In genomic region chr17:73304086-73304812, GRCm38 (mm10) we compare ENCODE assay signal across 26 mouse cellular contexts.
DNase-seq lines count a peak whose midpoint lies in the region; ATAC-seq and TF ChIP-seq lines count a peak whose summit lies in the region.
"Had no signal": no experiment of that assay in that cellular context is flagged by ENCODE, and none has a peak within 500 bp of the region (broad histone marks: within the 10 kb centered on the region; RNA-seq: fewer than 3 reads in every experiment).

No protein-coding gene starts in this region.

- peak overlapping the region; percentile 16; the same call in 1 of the 2 replicates for H3K4me3 ChIP-seq in testis, adult 2 months (ENCODE audit: control insufficient read depth, low read depth, low read length)
- H3K4me3 ChIP-seq in midbrain, embryonic 10.5 days = no peak overlapping the region
- H3K4me3 ChIP-seq: embryonic facial prominence, embryonic 15.5 days; forebrain, embryonic 15.5 days; heart, embryonic 15.5 days; intestine, embryonic 15.5 days; limb, embryonic 13.5 days; liver, embryonic 12.5 days; midbrain, embryonic 12.5 days had no signal

- no peaks in the 10 kb centered on the region for H3K36me3 ChIP-seq in testis, adult 2 months (ENCODE audit: control insufficient read depth, insufficient read depth, low read length)
- no peaks in the 10 kb centered on the region for H3K36me3 ChIP-seq in midbrain, embryonic 10.5 days
- H3K36me3 ChIP-seq: embryonic facial prominence, embryonic 15.5 days; forebrain, embryonic 15.5 days; heart, embryonic 15.5 days; intestine, embryonic 15.5 days; limb, embryonic 13.5 days; liver, embryonic 12.5 days; midbrain, embryonic 12.5 days had no signal

- TF ChIP-seq POLR2A in testis, adult 2 months (IDR thresholded peaks at IDR 0.05; ENCODE audit: control insufficient read depth, low read depth, low read length) = no peak

- H3K27me3 ChIP-seq in testis, adult 2 months (ENCODE audit: control insufficient read depth, insufficient read depth, low read length) = no peaks in the 10 kb centered on the region
- peaks cover 13% of the 10 kb centered on the region for H3K27me3 ChIP-seq in midbrain, embryonic 10.5 days (ENCODE audit: low read depth, poor library complexity, severe bottlenecking)
- H3K27me3 ChIP-seq: forebrain, embryonic 15.5 days had no signal

- no peak for DNase-seq in testis, postnatal 14 days (ENCODE audit: low spot score)
- peak; percentile 20 to 25 for DNase-seq in thymus, postnatal 10 days (ENCODE audit: low spot score in 2 of 2)
- no peak for DNase-seq in midbrain, embryonic 10.5 days (ENCODE audit: low spot score)
- DNase-seq in left cerebral cortex, adult 8-10 months (ENCODE audit: low spot score in 2 of 2) = no peak
- DNase-seq in urinary bladder, postnatal 4 days (ENCODE audit: low spot score in 2 of 2) = no peak
- DNase-seq: adrenal gland, postnatal 25 days; cerebellum, adult 8-10 months; gastrocnemius, postnatal 14 days; heart, adult 18-20 months; heart, postnatal 36 days; kidney, adult 9 months; kidney, postnatal 36 days; layer of hippocampus, postnatal 36 days; lung, adult 18-20 months; lung, postnatal 10 days; right cerebral cortex, postnatal 14 days had no signal

- no peak overlapping the region for H3K27ac ChIP-seq in testis, adult 2 months (ENCODE audit: control insufficient read depth, insufficient read depth, low read depth, low read length)
- no peak overlapping the region for H3K27ac ChIP-seq in midbrain, embryonic 10.5 days (replicated peaks)
- H3K27ac ChIP-seq: embryonic facial prominence, embryonic 15.5 days; forebrain, embryonic 15.5 days; heart, embryonic 15.5 days; hindbrain, embryonic 14.5 days; intestine, embryonic 15.5 days; limb, embryonic 13.5 days; liver, embryonic 12.5 days; midbrain, embryonic 12.5 days had no signal

- peaks cover 8% of the 10 kb centered on the region for H3K4me1 ChIP-seq in testis, adult 2 months (ENCODE audit: control insufficient read depth, insufficient read depth, low read length)
- H3K4me1 ChIP-seq in midbrain, embryonic 10.5 days = peaks cover 10% of the 10 kb centered on the region
- H3K4me1 ChIP-seq: intestine, embryonic 15.5 days; liver, embryonic 12.5 days had no signal

- peak; percentile 11 for ATAC-seq in activated CD4-positive, CD25-positive, alpha-beta regulatory T cell, adult 4 months
- ATAC-seq: intestine, embryonic 15.5 days; liver, embryonic 12.5 days had no signal

- H3K9me3 ChIP-seq in midbrain, embryonic 10.5 days (replicated peaks) = no peaks in the 10 kb centered on the region
- H3K9me3 ChIP-seq: embryonic facial prominence, embryonic 15.5 days; forebrain, embryonic 15.5 days; heart, embryonic 15.5 days; intestine, embryonic 15.5 days; limb, embryonic 13.5 days; liver, embryonic 12.5 days; midbrain, embryonic 12.5 days had no signal

- 77% methylated on average over 19 of the region's 19 CpGs for WGBS in midbrain, embryonic 10.5 days

- no peak for TF ChIP-seq CTCF in testis, adult 2 months (IDR thresholded peaks at IDR 0.05; ENCODE audit: control insufficient read depth, insufficient read depth, insufficient replicate concordance, low read depth, low read length)

Comparison
In these comparisons a context has a peak if more than half of its experiments do, and no peak if none do; other contexts are left out.
1. DNase-seq: peak in thymus, postnatal 10 days (2 of 2); none in testis, postnatal 14 days (single experiment), midbrain, embryonic 10.5 days (single experiment), left cerebral cortex, adult 8-10 months (0 of 2) and urinary bladder, postnatal 4 days (0 of 2).